Mouse (Mus musculus): ENCODE measurements around the gene Prkra. TPM values are rescaled to one million over a fixed set of nuclear protein-coding genes. Genes with fewer than 3 reads are reported as not detected.
"Not testable (repeated sequence)": the region's sequence is repeated elsewhere in the genome, so short reads cannot be mapped to it uniquely, and the experiment has no call there.

The Prkra gene
- total RNA-seq, 1 experiment from 2014 or later = 11.9 TPM

DNA sequence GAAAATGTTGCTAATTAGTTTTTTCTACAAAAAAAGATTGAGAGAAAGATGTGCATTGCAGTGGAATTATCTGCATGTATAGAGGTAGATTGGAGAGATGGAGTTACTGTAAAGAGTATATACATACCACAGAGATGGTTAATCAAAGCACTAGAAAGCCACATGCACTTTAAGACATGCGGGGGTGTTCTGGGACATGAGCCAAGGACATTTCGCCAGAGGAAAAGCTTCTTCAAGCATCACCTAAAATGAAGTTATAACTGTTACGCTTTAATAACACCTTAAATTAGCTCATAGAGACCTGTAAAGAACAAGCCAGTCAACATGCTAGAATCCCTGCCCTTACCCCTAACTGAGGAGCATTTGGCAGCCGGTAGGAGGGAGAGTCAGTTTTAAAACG lies 19.4 kb upstream of the Prkra start:
- no peak for ATAC-seq (replicated peaks in 1 of 2; ENCODE audit: insufficient read depth in 1 of 2, low FRiP score in 2 of 2, low TSS enrichment in 1 of 2, low read depth in 1 of 2, poor library complexity in 2 of 2, severe bottlenecking in 2 of 2)

DNA sequence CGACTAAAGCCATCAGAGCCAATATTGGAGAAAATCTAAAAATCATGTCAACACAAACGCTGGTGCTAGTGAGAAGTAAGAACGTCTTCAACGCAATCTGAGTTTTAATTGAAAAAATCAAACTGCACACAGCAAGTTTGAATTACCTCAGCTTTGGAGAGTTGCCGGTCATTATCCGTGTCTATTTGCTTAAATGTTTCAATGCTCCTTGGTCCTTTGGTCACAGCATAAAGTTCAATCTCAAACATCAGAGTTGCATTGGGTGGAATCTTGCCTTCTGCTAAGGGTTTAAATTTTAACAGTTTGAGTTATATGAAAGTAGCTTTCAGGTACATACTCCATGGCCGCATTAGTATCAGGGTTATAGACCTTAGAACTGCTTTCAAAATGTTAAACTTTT lies 17.7 kb upstream of the Prkra start:
- ATAC-seq (replicated peaks in 1 of 2; ENCODE audit: insufficient read depth in 1 of 2, low FRiP score in 2 of 2, low TSS enrichment in 1 of 2, low read depth in 1 of 2, poor library complexity in 2 of 2, severe bottlenecking in 2 of 2) = no peak

DNA sequence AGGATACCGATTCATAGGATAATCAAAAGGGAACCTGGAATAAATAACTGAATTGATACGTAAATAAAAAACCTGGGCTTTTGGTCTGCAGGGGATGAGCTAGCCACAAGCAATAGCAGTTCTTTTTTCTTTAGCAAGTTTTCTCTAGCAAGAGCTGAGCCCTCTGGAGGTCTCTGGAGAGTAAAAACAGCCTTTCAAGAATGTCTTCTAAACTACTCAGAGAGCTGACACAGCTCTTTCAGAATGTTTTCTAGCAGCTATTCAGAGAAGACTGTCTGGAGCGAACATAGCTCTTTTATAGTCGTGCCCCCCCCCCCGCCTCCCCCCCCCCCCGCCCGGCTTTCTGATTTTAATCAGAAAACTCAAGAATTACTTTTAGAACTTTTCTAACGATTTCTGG lies 11.6 kb upstream of the Prkra start:
- ATAC-seq (replicated peaks in 1 of 2; ENCODE audit: insufficient read depth in 1 of 2, low FRiP score in 2 of 2, low TSS enrichment in 1 of 2, low read depth in 1 of 2, poor library complexity in 2 of 2, severe bottlenecking in 2 of 2) = no peak

DNA sequence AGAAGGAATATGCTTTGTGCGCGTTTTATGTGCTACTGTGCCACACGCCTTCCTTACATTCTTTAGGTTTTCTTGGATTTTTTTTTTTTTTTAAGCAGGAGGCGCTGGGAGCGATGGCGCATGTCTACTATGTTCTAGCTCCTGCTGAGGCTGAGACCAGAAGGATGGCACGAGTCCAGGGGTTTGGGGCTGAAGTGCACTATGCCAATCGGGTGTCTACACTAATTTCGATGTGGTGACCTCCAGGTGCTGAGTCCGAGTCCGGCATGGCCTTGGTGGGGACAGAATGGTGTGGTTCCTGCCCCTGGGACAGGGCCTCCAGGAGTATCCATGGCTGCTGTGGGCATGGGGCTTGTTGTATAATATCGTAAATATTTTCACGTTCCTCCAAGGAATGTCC lies 10.7 kb upstream of the Prkra start:
- ATAC-seq (replicated peaks in 1 of 2; ENCODE audit: insufficient read depth in 1 of 2, low FRiP score in 2 of 2, low TSS enrichment in 1 of 2, low read depth in 1 of 2, poor library complexity in 2 of 2, severe bottlenecking in 2 of 2) = no peak; a peak in 1 of 4 replicates

DNA sequence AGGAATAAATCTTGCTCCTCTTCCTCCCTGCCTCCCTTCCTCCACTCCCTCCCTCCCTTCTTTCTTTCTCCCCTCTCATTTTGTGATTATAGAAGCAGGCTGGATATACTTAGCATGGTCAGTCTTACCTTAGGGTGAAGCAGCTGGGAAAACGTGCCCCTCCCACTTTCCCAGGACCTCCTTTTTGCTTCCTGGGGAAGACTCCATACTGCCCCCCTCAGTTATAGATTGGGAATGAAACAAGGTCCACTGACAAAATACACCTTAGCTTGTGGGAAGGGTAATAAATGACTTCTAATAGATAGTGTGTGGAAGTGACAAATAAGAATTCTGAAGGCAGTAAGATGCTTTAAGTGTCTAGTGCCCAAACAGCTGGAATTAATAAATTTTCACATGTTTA lies 8.2 kb upstream of the Prkra start:
- ATAC-seq (replicated peaks in 1 of 2; ENCODE audit: insufficient read depth in 1 of 2, low FRiP score in 2 of 2, low TSS enrichment in 1 of 2, low read depth in 1 of 2, poor library complexity in 2 of 2, severe bottlenecking in 2 of 2) = no peak; a peak in 1 of 4 replicates

DNA sequence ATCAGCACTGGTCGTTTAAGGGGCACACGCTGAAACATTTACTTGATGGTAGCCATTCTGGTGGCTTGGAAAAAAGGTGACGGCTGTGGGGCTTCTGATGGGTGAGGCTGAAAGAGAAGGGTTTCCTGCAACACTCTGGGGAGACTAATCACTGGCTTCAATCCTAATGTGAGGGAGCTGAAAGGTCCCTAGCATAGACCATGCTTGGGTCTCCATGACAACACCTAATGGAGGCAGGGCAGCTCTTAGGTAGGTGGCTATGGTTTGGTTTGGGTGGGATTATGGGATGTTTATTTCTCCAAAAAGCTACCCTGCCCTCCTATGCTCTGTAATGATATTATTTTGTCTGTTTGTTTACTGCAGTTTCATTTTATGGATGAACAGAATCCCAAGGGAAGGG lies 7.6 kb upstream of the Prkra start:
- no peak for ATAC-seq (replicated peaks in 1 of 2; ENCODE audit: insufficient read depth in 1 of 2, low FRiP score in 2 of 2, low TSS enrichment in 1 of 2, low read depth in 1 of 2, poor library complexity in 2 of 2, severe bottlenecking in 2 of 2)

DNA sequence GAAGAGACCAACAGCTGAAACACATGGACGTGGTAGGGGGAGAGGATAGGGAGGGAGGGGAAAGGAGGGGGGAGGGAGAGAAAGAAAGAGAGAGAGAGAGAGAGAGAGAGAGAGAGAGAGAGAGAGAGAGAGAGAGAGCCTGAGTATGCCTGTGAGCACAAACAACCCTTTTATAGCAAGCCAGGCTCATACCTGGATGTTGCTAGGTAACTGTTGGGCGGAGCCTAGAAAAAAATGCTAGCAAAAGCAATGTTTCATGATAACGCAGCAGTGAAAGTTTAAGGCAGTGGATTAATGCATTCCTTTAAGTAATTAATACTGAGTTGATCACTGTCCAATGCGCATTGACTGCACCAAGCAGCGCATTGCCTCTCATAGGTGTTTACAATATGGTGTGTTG lies 6.8 kb upstream of the Prkra start:
- no peak for ATAC-seq (replicated peaks in 1 of 2; ENCODE audit: insufficient read depth in 1 of 2, low FRiP score in 2 of 2, low TSS enrichment in 1 of 2, low read depth in 1 of 2, poor library complexity in 2 of 2, severe bottlenecking in 2 of 2)

DNA sequence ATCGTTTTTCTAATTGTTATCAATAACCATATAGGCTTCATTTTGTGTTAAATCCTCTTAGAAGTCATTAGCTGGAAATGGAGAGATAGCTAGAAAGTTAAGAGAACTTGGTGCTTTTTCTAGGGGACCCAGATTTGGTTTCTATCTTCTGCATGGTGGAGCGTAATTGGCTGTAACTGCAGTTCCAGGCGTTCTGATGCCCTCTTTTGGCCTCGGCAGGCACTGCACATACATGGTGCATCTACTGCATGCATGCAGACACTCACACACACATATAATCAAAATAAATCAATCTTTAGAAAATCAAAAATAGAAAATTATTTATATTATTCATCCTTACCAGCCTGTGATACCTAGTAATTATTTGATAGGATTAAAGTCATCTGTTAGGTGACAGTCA lies 5.3 kb upstream of the Prkra start:
- ATAC-seq (replicated peaks in 1 of 2; ENCODE audit: insufficient read depth in 1 of 2, low FRiP score in 2 of 2, low TSS enrichment in 1 of 2, low read depth in 1 of 2, poor library complexity in 2 of 2, severe bottlenecking in 2 of 2) = no peak

DNA sequence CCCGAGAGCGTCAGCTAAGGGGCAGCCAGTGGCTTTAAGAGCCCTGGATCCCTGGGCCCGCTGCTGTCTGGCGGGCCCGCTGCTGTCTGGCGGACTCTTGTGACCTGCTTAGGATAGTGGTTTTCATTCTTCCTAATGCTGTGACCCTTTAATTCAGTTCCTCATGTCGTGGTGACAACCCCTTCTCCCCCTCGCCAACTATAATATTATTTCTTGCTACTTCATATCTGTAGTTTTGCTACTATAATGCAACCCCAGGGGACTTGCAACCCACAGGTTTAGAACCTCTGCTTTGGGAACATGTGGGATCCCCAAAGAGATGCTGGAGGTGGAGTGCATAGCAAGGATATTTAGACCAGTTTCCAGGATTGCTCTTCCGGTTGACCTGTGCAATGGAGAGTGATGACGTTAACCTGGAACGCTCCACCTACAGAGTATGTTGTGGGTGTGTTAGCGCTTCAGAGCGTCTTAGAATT lies 889 bp upstream of the Prkra start:
- ATAC-seq (replicated peaks in 1 of 2; ENCODE audit: insufficient read depth in 1 of 2, low FRiP score in 2 of 2, low TSS enrichment in 1 of 2, low read depth in 1 of 2, poor library complexity in 2 of 2, severe bottlenecking in 2 of 2) = peak; percentile 2 to 12; a peak in 2 of 4 replicates

DNA sequence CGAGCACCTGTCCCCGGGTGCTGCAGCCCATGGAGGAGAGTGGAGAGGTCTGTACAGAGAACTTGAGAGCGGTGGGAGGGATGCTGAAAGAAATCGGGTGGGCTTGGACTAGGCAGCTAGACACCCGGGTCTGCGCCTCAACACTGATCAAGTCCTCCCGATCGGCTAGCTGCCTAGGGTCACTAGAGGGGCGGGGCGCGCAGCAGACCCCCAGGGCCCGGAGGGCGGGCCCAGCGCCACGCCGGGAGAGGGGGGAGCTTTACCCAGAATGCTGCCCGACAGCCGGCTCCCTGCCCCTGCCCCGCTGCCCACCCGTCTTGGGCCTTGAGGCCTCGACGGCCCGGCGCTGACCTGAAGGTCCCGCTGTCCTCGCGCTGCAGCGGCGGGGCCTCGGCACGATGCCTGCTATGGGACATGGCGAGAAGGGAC lies 360 bp downstream of the Prkra start:
- ATAC-seq (replicated peaks in 1 of 2; ENCODE audit: insufficient read depth in 1 of 2, low FRiP score in 2 of 2, low TSS enrichment in 1 of 2, low read depth in 1 of 2, poor library complexity in 2 of 2, severe bottlenecking in 2 of 2) = peak in 1 of 2 experiments; percentile 6; a peak in 1 of 4 replicates

DNA sequence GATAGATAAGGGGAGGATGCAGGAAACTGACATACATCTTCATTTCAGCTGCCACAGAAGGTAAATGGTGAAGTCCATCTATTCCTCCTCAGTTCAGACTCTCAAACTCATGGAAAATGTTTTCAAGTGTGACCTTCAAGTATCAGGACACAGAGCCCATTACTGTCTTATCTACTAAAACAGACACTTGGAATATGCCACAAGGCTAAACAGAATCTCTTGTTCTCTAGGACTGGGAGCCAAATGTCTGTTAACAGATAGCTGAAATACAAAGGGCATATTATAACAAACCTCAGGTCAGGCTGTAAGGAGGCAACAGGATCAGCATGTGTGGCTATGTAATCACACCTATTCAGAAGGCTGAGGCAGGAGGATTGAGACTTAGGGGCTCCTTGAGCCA lies 4.0 kb downstream of the Prkra start:
- ATAC-seq (replicated peaks in 1 of 2; ENCODE audit: insufficient read depth in 1 of 2, low FRiP score in 2 of 2, low TSS enrichment in 1 of 2, low read depth in 1 of 2, poor library complexity in 2 of 2, severe bottlenecking in 2 of 2) = no peak

DNA sequence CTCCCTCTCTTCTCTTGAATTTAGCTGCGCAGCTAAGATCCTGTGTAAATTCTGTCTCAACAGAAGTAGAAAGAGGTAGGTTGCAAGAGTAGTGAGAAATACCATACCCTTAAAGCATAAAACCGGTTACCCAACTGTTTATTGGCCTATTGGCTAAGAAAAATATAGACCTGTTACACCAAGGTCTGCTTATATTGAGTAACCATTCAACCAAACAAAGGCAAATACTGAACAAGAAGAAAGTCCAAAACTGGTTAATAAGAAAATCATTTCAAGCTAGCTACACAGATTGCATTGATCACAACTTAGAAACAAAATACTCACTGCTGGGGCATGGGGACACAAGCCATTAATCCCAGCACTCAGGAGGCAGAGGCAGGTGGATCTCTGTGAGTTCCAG lies 8.2 kb downstream of the Prkra start:
- ATAC-seq (replicated peaks in 1 of 2; ENCODE audit: insufficient read depth in 1 of 2, low FRiP score in 2 of 2, low TSS enrichment in 1 of 2, low read depth in 1 of 2, poor library complexity in 2 of 2, severe bottlenecking in 2 of 2) = no peak

DNA sequence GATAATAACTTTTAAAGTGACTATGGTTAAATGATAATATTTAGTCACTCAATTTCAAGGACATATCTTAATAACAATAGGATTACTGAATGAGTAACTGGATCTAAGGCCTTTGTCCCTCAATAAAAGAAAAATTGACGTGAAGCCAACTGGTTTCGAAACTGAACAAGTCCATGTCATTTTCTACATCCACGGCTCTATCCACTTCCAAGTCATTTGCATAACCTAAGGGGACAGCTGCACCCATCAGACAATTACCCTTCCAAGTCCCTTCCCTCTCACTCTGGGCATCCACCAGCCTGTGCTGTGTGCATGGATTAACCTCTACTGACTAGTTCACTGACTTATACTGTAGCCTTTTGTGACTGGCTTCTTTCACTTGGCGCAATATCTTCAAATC lies 16.2 kb downstream of the Prkra start:
- no peak for ATAC-seq (replicated peaks in 1 of 2; ENCODE audit: insufficient read depth in 1 of 2, low FRiP score in 2 of 2, low TSS enrichment in 1 of 2, low read depth in 1 of 2, poor library complexity in 2 of 2, severe bottlenecking in 2 of 2)

DNA sequence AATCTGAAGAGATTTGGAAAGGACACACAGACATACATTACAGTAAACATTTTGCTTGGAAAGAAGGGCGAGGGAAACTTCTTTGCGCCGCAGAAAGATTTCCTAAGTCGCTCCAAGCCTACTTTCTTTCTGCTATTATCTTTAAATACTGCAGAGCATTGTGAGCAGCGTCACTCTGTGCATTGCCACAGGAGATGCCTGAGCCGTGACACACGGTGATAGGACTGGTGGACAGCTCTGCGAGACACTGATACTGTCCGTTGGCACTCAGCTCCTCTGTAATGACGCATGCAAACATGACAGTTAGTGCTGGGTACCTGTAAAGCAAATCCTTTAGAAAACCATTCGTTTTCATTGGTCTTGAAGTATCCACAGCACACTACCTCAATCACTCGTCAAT lies 17.5 kb downstream of the Prkra start:
- ATAC-seq (replicated peaks in 1 of 2; ENCODE audit: insufficient read depth in 1 of 2, low FRiP score in 2 of 2, low TSS enrichment in 1 of 2, low read depth in 1 of 2, poor library complexity in 2 of 2, severe bottlenecking in 2 of 2) = no peak

DNA sequence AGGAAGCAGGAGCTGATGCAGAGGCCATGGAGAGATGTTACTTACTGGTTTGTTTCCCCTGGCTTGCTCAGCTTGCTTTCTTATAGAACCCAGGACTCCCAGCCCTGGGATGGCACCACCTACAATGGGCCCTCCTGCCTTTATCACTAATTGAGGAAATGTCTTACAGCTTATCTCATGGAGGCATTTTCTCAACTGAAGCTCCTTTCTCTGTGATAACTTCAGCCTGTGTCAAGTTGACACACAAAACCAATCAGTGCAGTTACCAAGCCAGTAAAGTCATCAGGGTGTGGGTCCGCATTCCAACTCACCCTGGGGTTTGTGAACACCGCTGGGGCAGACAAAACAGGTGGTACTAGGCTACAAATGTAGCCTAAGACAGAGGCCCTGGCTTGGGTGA lies 25.5 kb downstream of the Prkra start:
- not testable (repeated sequence) for ATAC-seq (replicated peaks in 1 of 2; ENCODE audit: insufficient read depth in 1 of 2, low FRiP score in 2 of 2, low TSS enrichment in 1 of 2, low read depth in 1 of 2, poor library complexity in 2 of 2, severe bottlenecking in 2 of 2)

DNA sequence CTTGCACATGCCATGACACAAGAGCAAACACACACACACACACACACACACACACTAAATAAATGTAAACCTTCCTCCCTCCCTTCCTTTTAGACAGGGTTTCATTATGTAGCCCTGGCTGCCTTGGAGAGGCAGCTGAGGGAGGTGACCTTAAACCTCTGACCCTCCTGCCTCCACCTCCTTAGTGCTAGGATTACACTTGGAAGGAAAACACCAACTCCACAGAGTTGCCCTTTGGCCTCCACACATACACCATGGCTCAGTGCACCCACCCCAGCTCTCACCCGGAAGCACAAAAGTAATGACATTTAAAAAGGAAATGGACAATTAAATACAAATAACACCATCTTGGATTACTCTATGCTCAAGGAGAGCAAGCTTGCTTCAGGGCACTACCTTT lies 26.1 kb downstream of the Prkra start:
- ATAC-seq (replicated peaks in 1 of 2; ENCODE audit: insufficient read depth in 1 of 2, low FRiP score in 2 of 2, low TSS enrichment in 1 of 2, low read depth in 1 of 2, poor library complexity in 2 of 2, severe bottlenecking in 2 of 2) = no peak

DNA sequence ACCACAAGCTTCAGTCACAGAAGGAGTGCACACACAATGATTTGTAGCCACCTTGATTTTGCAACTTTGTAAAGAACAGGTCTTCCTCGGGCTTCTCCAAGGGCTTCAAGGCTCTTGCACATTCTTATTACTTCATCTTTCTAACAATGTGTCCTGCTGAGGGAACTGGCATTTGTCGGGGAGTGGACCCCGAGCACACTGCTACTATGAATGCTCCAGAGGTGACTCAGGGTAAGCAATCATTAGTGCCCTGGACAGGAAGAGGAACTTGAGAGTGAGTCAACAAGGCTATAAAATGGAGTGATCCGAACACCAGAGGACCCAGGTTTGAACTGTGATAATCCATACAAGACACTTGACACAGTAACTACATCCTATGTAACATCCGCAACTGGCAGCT lies 27.6 kb downstream of the Prkra start:
- no peak for ATAC-seq (replicated peaks in 1 of 2; ENCODE audit: insufficient read depth in 1 of 2, low FRiP score in 2 of 2, low TSS enrichment in 1 of 2, low read depth in 1 of 2, poor library complexity in 2 of 2, severe bottlenecking in 2 of 2)

DNA sequence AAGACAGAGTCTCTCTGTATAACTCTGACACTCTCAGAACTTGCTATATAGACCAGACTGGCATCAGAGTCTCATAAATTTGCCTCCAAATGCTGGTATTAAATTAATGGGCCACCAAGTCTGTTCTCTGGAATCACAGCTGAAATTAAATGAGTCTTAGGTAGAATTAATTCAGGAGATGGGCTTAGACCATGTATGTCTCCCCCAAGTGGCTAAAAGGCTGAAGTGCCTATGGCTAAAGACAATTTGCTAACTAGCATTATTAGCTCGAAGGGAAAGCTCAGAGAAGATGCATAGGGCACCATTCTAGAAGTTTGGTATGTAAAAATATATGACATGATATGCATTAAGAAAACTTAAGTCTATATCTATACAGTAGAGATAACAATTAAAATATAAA lies 29.7 kb downstream of the Prkra start:
- peak in 1 of 2 experiments; percentile 68; a peak in 2 of 4 replicates for ATAC-seq (replicated peaks in 1 of 2; ENCODE audit: insufficient read depth in 1 of 2, low FRiP score in 2 of 2, low TSS enrichment in 1 of 2, low read depth in 1 of 2, poor library complexity in 2 of 2, severe bottlenecking in 2 of 2)

DNA sequence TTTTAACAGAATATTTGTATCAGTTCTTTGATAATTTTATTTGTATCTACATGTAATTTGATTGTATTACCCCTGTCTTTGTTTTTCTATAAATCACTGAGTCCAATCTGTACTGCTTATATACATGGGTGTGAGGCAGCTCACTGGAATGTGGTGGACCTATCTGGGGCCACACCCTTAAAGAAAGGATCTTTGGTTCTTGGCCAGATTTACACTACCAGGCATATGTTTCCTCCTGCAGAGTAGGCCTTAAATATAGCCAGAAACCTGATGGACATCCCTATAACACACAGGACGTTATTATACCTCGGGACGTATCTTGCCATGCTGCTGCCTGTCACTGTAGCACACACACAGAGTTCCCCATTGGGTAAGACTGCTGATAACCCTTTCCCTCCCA lies 35.8 kb downstream of the Prkra start:
- no peak for ATAC-seq (replicated peaks in 1 of 2; ENCODE audit: insufficient read depth in 1 of 2, low FRiP score in 2 of 2, low TSS enrichment in 1 of 2, low read depth in 1 of 2, poor library complexity in 2 of 2, severe bottlenecking in 2 of 2)

Data from hematopoietic stem cell, adult 5-6 weeks (primary cell).